In genomic region chr2:4558651-4559203, GRCm38 (mm10) we compare ENCODE assay signal across 8 mouse cellular contexts.
DNase-seq lines count a peak whose midpoint lies in the region; ATAC-seq lines count a peak whose summit lies in the region.

No protein-coding gene starts in this region.

- no peaks in the 10 kb centered on the region for H3K27me3 ChIP-seq in intestine, embryonic 15.5 days (replicated peaks)
- H3K27me3 ChIP-seq in neural tube, embryonic 14.5 days (ENCODE audit: control insufficient read depth, insufficient read depth, low read length): no peaks in the 10 kb centered on the region

- peaks cover 44% of the 10 kb centered on the region for H3K4me1 ChIP-seq in intestine, embryonic 15.5 days (replicated peaks)
- peaks cover 40% of the 10 kb centered on the region for H3K4me1 ChIP-seq in neural tube, embryonic 14.5 days (ENCODE audit: control insufficient read depth, insufficient read depth, low read length)

- 17% methylated on average over 8 of the region's 8 CpGs for WGBS in intestine, embryonic 15.5 days
- 21% methylated on average over 8 of the region's 8 CpGs for WGBS in neural tube, embryonic 14.5 days

- H3K4me3 ChIP-seq in intestine, embryonic 15.5 days (replicated peaks): peak overlapping the region; percentile 43
- H3K4me3 ChIP-seq in neural tube, embryonic 14.5 days (ENCODE audit: low read depth, low read length): peak overlapping the region; percentile 33

- no peaks in the 10 kb centered on the region for H3K9me3 ChIP-seq in intestine, embryonic 15.5 days
- no peaks in the 10 kb centered on the region for H3K9me3 ChIP-seq in neural tube, embryonic 14.5 days (ENCODE audit: control insufficient read depth, low read length)

- H3K27ac ChIP-seq in intestine, embryonic 15.5 days: peak overlapping the region; percentile 94
- H3K27ac ChIP-seq in neural tube, embryonic 14.5 days (ENCODE audit: low read depth, low read length): peak overlapping the region; percentile 87

- peak; percentile 33 for DNase-seq in adrenal gland, adult 2 months
- no peak for DNase-seq in adrenal gland, adult 18-20 months (ENCODE audit: low spot score in 2 of 2)
- peak; percentile 7 for DNase-seq in spleen, adult 12 weeks (ENCODE audit: low spot score)
- DNase-seq in spleen, postnatal 4 days (ENCODE audit: low spot score in 2 of 2): no peak
- DNase-seq in frontal cortex, adult 2 months (ENCODE audit: extremely low spot score in 1 of 2, low spot score in 1 of 2): no peak
- DNase-seq in cerebellum, adult 11-12 months: no peak

- H3K36me3 ChIP-seq in intestine, embryonic 15.5 days: no peaks in the 10 kb centered on the region
- H3K36me3 ChIP-seq in neural tube, embryonic 14.5 days (ENCODE audit: control insufficient read depth, insufficient read depth, low read length): no peaks in the 10 kb centered on the region

- peak overlapping the region; percentile 41 for H3K9ac ChIP-seq in intestine, embryonic 15.5 days
- peak overlapping the region; percentile 48 for H3K9ac ChIP-seq in neural tube, embryonic 14.5 days (replicated peaks; ENCODE audit: low read depth, low read length)

- peak overlapping the region; percentile 65 for H3K4me2 ChIP-seq in intestine, embryonic 15.5 days (replicated peaks)
- H3K4me2 ChIP-seq in neural tube, embryonic 14.5 days (ENCODE audit: low read depth, low read length): peak overlapping the region; percentile 59

- ATAC-seq in intestine, embryonic 15.5 days: no peak
- ATAC-seq in neural tube, embryonic 14.5 days (ENCODE audit: low read depth): no peak

Comparison
In these comparisons a context has a peak if more than half of its experiments do, and no peak if none do; other contexts are left out.
1. DNase-seq: peak in adrenal gland, adult 2 months (single experiment) and spleen, adult 12 weeks (single experiment); none in adrenal gland, adult 18-20 months (0 of 2), spleen, postnatal 4 days (0 of 2), frontal cortex, adult 2 months (0 of 2) and cerebellum, adult 11-12 months (single experiment).